Mouse (Mus musculus) stomach, postnatal 0 days (tissue): ENCODE measurements around the gene Gm3435.
"Not testable (repeated sequence)": the region's sequence is repeated elsewhere in the genome, so short reads cannot be mapped to it uniquely, and the experiment has no call there.

Source experiments
- CTCF ChIP-seq: IDR thresholded peaks from 2 replicates; pipeline ENCODE4 v1.5.1; 2016; ENCODE audit warnings: antibody characterized with exemption, low read depth, mild to moderate bottlenecking, moderate library complexity
- EP300 ChIP-seq: optimal IDR thresholded peaks from 2 replicates; pipeline ENCODE3; 2016; ENCODE audit warnings: antibody characterized with exemption

DNA sequence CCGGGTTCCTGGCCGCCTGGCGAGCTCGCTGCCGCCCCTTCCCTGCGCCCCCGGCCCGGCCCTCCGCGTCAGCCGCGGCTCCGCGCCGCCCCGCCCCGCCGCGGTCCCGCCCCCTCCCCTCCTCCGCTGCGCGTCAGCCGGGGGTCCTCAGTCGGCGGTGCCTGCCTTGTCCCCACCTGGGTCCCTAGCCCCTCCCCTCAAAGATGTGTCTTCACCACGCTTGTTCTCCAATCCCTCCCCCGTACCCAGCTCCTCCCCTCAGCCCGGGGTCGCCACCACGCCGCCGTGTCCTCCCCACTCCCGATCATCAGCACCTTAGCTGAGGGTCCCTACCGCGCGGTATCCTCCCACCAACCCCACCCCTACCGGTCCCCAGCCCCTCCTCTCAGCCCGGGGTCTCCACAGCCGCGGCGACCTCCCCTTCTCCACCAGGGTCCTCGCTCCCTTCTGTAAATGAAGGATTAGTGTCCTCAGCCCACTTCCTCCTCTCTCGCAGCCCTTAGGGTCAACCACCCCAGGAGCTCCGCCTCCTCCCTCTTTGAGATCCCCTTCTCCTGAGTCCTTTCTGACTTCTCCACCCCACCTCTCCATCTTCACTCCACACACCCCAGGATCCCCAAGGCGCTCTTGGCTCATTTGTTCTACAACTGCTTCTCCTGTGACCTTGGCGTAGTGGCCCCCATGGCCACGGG is 14.7 kb downstream of the Gm3435 start:
- not testable (repeated sequence) for TF ChIP-seq CTCF, EP300
